Comparison of ENCODE assay signal across 8 mouse cellular contexts in genomic region chr3:67429338-67429998, GRCm38 (mm10). TPM values are rescaled to one million over a fixed set of nuclear protein-coding genes. Genes with fewer than 3 reads are reported as not detected.
DNase-seq lines count a peak whose midpoint lies in the region; ATAC-seq lines count a peak whose summit lies in the region.
"Had no signal": no experiment of that assay in that cellular context is flagged by ENCODE, and none has a peak within 500 bp of the region (broad histone marks: within the 10 kb centered on the region; RNA-seq: fewer than 3 reads in every experiment).

No protein-coding gene starts in this region.

- H3K36me3 ChIP-seq in lung, embryonic 16.5 days (ENCODE audit: control insufficient read depth, insufficient read depth, low read length): peaks cover 14% of the 10 kb centered on the region
- peaks cover 23% of the 10 kb centered on the region for H3K36me3 ChIP-seq in embryonic facial prominence, embryonic 13.5 days
- H3K36me3 ChIP-seq in intestine, embryonic 14.5 days (ENCODE audit: control insufficient read depth, insufficient read depth, low read length): peaks cover 26% of the 10 kb centered on the region
- peaks cover 19% of the 10 kb centered on the region for H3K36me3 ChIP-seq in neural tube, embryonic 12.5 days

- no peaks in the 10 kb centered on the region for H3K27me3 ChIP-seq in lung, embryonic 16.5 days (ENCODE audit: control insufficient read depth, insufficient read depth, low read depth, low read length)
- no peaks in the 10 kb centered on the region for H3K27me3 ChIP-seq in embryonic facial prominence, embryonic 13.5 days
- H3K27me3 ChIP-seq in intestine, embryonic 14.5 days (replicated peaks; ENCODE audit: control insufficient read depth, insufficient read depth, low read length): no peaks in the 10 kb centered on the region
- no peaks in the 10 kb centered on the region for H3K27me3 ChIP-seq in neural tube, embryonic 12.5 days (replicated peaks)

- ATAC-seq in lung, embryonic 16.5 days (ENCODE audit: low read depth): peak; percentile 59
- ATAC-seq in embryonic facial prominence, embryonic 13.5 days (ENCODE audit: insufficient number of reproducible peaks, insufficient read depth, low FRiP score, low TSS enrichment, low read depth): peak; percentile 68
- ATAC-seq in intestine, embryonic 14.5 days (replicated peaks; ENCODE audit: low FRiP score, low TSS enrichment, low read depth): no peak; the same call in 1 of the 2 replicates
- peak; percentile 76 for ATAC-seq in neural tube, embryonic 12.5 days (ENCODE audit: low FRiP score, low read depth)

- WGBS in lung, embryonic 16.5 days: 27% methylated on average over 8 of the region's 8 CpGs
- 31% methylated on average over 8 of the region's 8 CpGs for WGBS in embryonic facial prominence, embryonic 13.5 days
- WGBS in intestine, embryonic 14.5 days: 35% methylated on average over 8 of the region's 8 CpGs
- WGBS in neural tube, embryonic 12.5 days: 37% methylated on average over 8 of the region's 8 CpGs

- H3K9ac ChIP-seq in lung, embryonic 16.5 days (ENCODE audit: low read length): peak overlapping the region; percentile 94
- H3K9ac ChIP-seq in embryonic facial prominence, embryonic 13.5 days: peak overlapping the region; percentile 91; the same call in 1 of the 2 replicates
- peak overlapping the region; percentile 77; the same call in 1 of the 2 replicates for H3K9ac ChIP-seq in intestine, embryonic 14.5 days (ENCODE audit: low read length)
- 0 out of 2 replicates have a peak overlapping the region, but pooled peaks have one; percentile 77 for H3K9ac ChIP-seq in neural tube, embryonic 12.5 days

- H3K27ac ChIP-seq in lung, embryonic 16.5 days (ENCODE audit: low read length): no peak overlapping the region
- H3K27ac ChIP-seq in embryonic facial prominence, embryonic 13.5 days: no peak overlapping the region
- no peak overlapping the region for H3K27ac ChIP-seq in intestine, embryonic 14.5 days (ENCODE audit: low read depth)
- H3K27ac ChIP-seq in neural tube, embryonic 12.5 days: no peak overlapping the region

- peak overlapping the region; percentile 86 for H3K4me2 ChIP-seq in lung, embryonic 16.5 days (ENCODE audit: low read depth, low read length)
- peak overlapping the region; percentile 85 for H3K4me2 ChIP-seq in embryonic facial prominence, embryonic 13.5 days
- H3K4me2 ChIP-seq in intestine, embryonic 14.5 days (ENCODE audit: low read length): peak overlapping the region; percentile 84
- peak overlapping the region; percentile 90 for H3K4me2 ChIP-seq in neural tube, embryonic 12.5 days (replicated peaks)

- H3K4me1 ChIP-seq in lung, embryonic 16.5 days (replicated peaks; ENCODE audit: control insufficient read depth, insufficient read depth, low read length): peaks cover 8% of the 10 kb centered on the region
- H3K4me1 ChIP-seq in embryonic facial prominence, embryonic 13.5 days: peaks cover 9% of the 10 kb centered on the region
- peaks cover 4% of the 10 kb centered on the region for H3K4me1 ChIP-seq in intestine, embryonic 14.5 days (replicated peaks; ENCODE audit: control insufficient read depth, insufficient read depth, low read length)
- peaks cover 9% of the 10 kb centered on the region for H3K4me1 ChIP-seq in neural tube, embryonic 12.5 days

- H3K9me3 ChIP-seq in lung, embryonic 16.5 days (ENCODE audit: control insufficient read depth, low read length): peaks cover 10% of the 10 kb centered on the region
- peaks cover 9% of the 10 kb centered on the region for H3K9me3 ChIP-seq in embryonic facial prominence, embryonic 13.5 days
- peaks cover 8% of the 10 kb centered on the region; the same call in 1 of the 2 replicates for H3K9me3 ChIP-seq in intestine, embryonic 14.5 days (ENCODE audit: control insufficient read depth, low read length)
- peaks cover 12% of the 10 kb centered on the region for H3K9me3 ChIP-seq in neural tube, embryonic 12.5 days

- no peak for DNase-seq in lung, postnatal 36 days
- no peak for DNase-seq in intestine, embryonic 14.5 days (ENCODE audit: low spot score)
- DNase-seq in adrenal gland, postnatal 25 days: no peak
- no peak for DNase-seq in left cerebral cortex, adult 9 months (ENCODE audit: low spot score in 2 of 2)

- H3K4me3 ChIP-seq in lung, embryonic 16.5 days (ENCODE audit: low read length): peak overlapping the region; percentile 100
- peak overlapping the region; percentile 100 for H3K4me3 ChIP-seq in embryonic facial prominence, embryonic 13.5 days
- peak overlapping the region; percentile 80 for H3K4me3 ChIP-seq in intestine, embryonic 14.5 days (ENCODE audit: low read depth, low read length)
- H3K4me3 ChIP-seq in neural tube, embryonic 12.5 days: peak overlapping the region; percentile 84; the same call in 1 of the 2 replicates

RNA-seq across cellular contexts. Expression of gene Gfm1, which starts 0.4 kb away (rescaled TPM):
- polyA plus RNA-seq in lung, embryonic 16.5 days (2015; fragmentation: Nextera tagmentation; extraction: Ambion mirVana): 37.7 and 42.3 TPM in 2 replicates
- polyA plus RNA-seq in embryonic facial prominence, embryonic 13.5 days (2015; fragmentation: Nextera tagmentation; extraction: Ambion mirVana): 34.1 and 37.7 TPM in 2 replicates
- 54.9 and 59.7 TPM in 2 replicates for polyA plus RNA-seq in intestine, embryonic 14.5 days (2014; fragmentation: Nextera tagmentation; extraction: Ambion mirVana)
- 37.3 and 40.1 TPM in 2 replicates for polyA plus RNA-seq in neural tube, embryonic 12.5 days (2016; fragmentation: Nextera tagmentation; extraction: Ambion mirVana)
- total RNA-seq in adrenal gland, postnatal 25 days (2021): 78.8 and 97.6 TPM in 2 replicates

RNA-seq across cellular contexts. Expression of gene Lxn, which starts 34.3 kb away (rescaled TPM):
- polyA plus RNA-seq in lung, embryonic 16.5 days (2015; fragmentation: Nextera tagmentation; extraction: Ambion mirVana): 185 and 190 TPM in 2 replicates
- 86.3 and 97.5 TPM in 2 replicates for polyA plus RNA-seq in embryonic facial prominence, embryonic 13.5 days (2015; fragmentation: Nextera tagmentation; extraction: Ambion mirVana)
- 79.6 and 81.9 TPM in 2 replicates for polyA plus RNA-seq in intestine, embryonic 14.5 days (2014; fragmentation: Nextera tagmentation; extraction: Ambion mirVana)
- 202 and 218 TPM in 2 replicates for polyA plus RNA-seq in neural tube, embryonic 12.5 days (2016; fragmentation: Nextera tagmentation; extraction: Ambion mirVana)
- total RNA-seq in adrenal gland, postnatal 25 days (2021): 19.8 and 21.5 TPM in 2 replicates

RNA-seq across cellular contexts. Expression of gene Gm17402, which starts 54.5 kb away (rescaled TPM):
- not detected in 2 replicates for polyA plus RNA-seq in lung, embryonic 16.5 days (2015; fragmentation: Nextera tagmentation; extraction: Ambion mirVana)
- not detected in 2 replicates for polyA plus RNA-seq in embryonic facial prominence, embryonic 13.5 days (2015; fragmentation: Nextera tagmentation; extraction: Ambion mirVana)
- polyA plus RNA-seq in intestine, embryonic 14.5 days (2014; fragmentation: Nextera tagmentation; extraction: Ambion mirVana): not detected in 2 replicates
- not detected in 2 replicates for polyA plus RNA-seq in neural tube, embryonic 12.5 days (2016; fragmentation: Nextera tagmentation; extraction: Ambion mirVana)
- total RNA-seq in adrenal gland, postnatal 25 days (2021): not detected in 2 replicates
- polyA plus RNA-seq: gonadal fat pad, adult 2 months had no signal

RNA-seq across cellular contexts. Expression of gene Mlf1, which starts 55.6 kb away (rescaled TPM):
- 44.7 and 51.8 TPM in 2 replicates for polyA plus RNA-seq in lung, embryonic 16.5 days (2015; fragmentation: Nextera tagmentation; extraction: Ambion mirVana)
- polyA plus RNA-seq in embryonic facial prominence, embryonic 13.5 days (2015; fragmentation: Nextera tagmentation; extraction: Ambion mirVana): 27.3 and 28.4 TPM in 2 replicates
- 8.8 and 9.2 TPM in 2 replicates for polyA plus RNA-seq in intestine, embryonic 14.5 days (2014; fragmentation: Nextera tagmentation; extraction: Ambion mirVana)
- 17.6 and 19.5 TPM in 2 replicates for polyA plus RNA-seq in neural tube, embryonic 12.5 days (2016; fragmentation: Nextera tagmentation; extraction: Ambion mirVana)
- total RNA-seq in adrenal gland, postnatal 25 days (2021): 4.1 and 4.9 TPM in 2 replicates
